8 mouse cellular contexts compared by ENCODE assay signal in the genomic region with DNA sequence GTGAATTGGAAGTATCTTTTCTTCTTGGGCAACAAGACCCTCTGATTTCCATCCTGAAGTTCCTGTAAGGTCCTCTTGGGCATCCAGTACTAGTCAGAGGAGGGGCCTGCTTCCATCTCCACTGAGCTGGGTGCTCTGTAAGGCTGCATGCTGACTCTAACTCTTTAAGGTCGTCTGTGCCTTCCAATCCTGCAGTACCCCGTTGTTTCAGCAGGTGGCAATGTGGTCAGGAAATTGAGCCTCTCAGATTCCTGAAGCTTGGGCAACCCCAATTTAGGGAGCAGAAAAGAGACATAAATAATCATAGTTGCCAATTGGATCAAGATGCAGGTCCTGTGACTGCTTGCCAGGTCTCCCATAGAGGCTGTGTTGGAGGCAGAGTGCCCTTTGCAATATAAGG. TPM values are rescaled to one million over a fixed set of nuclear protein-coding genes. Genes with fewer than 3 reads are reported as not detected.
A peak's percentile ranks its signal among the peaks of the same experiment; 100 is the strongest.
DNase-seq lines count a peak whose midpoint lies in the region; ATAC-seq and TF ChIP-seq lines count a peak whose summit lies in the region.

No protein-coding gene starts in this region.

- H3K4me1 ChIP-seq in kidney, embryonic 14.5 days (ENCODE audit: control insufficient read depth, insufficient read depth, low read length), result no peaks in the 10 kb centered on the region
- peaks cover 2% of the 10 kb centered on the region; the same call in 1 of the 2 replicates for H3K4me1 ChIP-seq in liver, adult 2 months (ENCODE audit: control insufficient read depth, insufficient read depth, low read length)
- H3K4me1 ChIP-seq in neural tube, embryonic 12.5 days, result no peaks in the 10 kb centered on the region

- TF ChIP-seq POLR2A in liver, adult 2 months (IDR thresholded peaks at IDR 0.05; ENCODE audit: extremely low read depth, insufficient read depth, low read length), result no peak

- H3K79me2 ChIP-seq in liver, adult 2 months (ENCODE audit: control insufficient read depth, insufficient read depth, low read length), result no peaks in the 10 kb centered on the region

- H3K4me2 ChIP-seq in kidney, embryonic 14.5 days (replicated peaks; ENCODE audit: low read depth, low read length), result no peak overlapping the region
- H3K4me2 ChIP-seq in neural tube, embryonic 12.5 days (replicated peaks), result no peak overlapping the region

- peak; percentile 65; the same call in 1 of the 2 replicates for ATAC-seq in kidney, embryonic 14.5 days (ENCODE audit: low FRiP score, low TSS enrichment)
- ATAC-seq in neural tube, embryonic 12.5 days (ENCODE audit: low FRiP score, low read depth), result peak; percentile 55; the same call in 1 of the 2 replicates

- WGBS in kidney, embryonic 14.5 days, result 3% methylated on average over 2 of the region's 2 CpGs
- WGBS in liver, adult 2 months, result 0% methylated on average over 2 of the region's 2 CpGs
- 3% methylated on average over 2 of the region's 2 CpGs for WGBS in neural tube, embryonic 12.5 days

- no peak overlapping the region for H3K4me3 ChIP-seq in kidney, embryonic 14.5 days (ENCODE audit: low read length)
- H3K4me3 ChIP-seq in liver, adult 2 months (ENCODE audit: insufficient read depth, low read depth, low read length), result no peak overlapping the region
- H3K4me3 ChIP-seq in neural tube, embryonic 12.5 days, result no peak overlapping the region

- no peak overlapping the region for H3K9ac ChIP-seq in kidney, embryonic 14.5 days (ENCODE audit: low read depth, low read length)
- no peak overlapping the region for H3K9ac ChIP-seq in liver, adult 2 months (ENCODE audit: low read depth, low read length)
- no peak overlapping the region for H3K9ac ChIP-seq in neural tube, embryonic 12.5 days

- H3K27ac ChIP-seq in kidney, embryonic 14.5 days (ENCODE audit: low read depth, low read length), result no peak overlapping the region
- no peak overlapping the region for H3K27ac ChIP-seq in liver, adult 2 months (replicated peaks; ENCODE audit: insufficient read depth, low read depth, low read length)
- H3K27ac ChIP-seq in neural tube, embryonic 12.5 days, result no peak overlapping the region

- H3K27me3 ChIP-seq in kidney, embryonic 14.5 days (ENCODE audit: control insufficient read depth, insufficient read depth, low read length), result no peaks in the 10 kb centered on the region; the same call in 1 of the 2 replicates
- no peaks in the 10 kb centered on the region for H3K27me3 ChIP-seq in liver, adult 2 months (ENCODE audit: control insufficient read depth, insufficient read depth, low read length)
- peaks cover 3% of the 10 kb centered on the region; the same call in 1 of the 2 replicates for H3K27me3 ChIP-seq in neural tube, embryonic 12.5 days (replicated peaks)

- no peaks in the 10 kb centered on the region for H3K9me3 ChIP-seq in kidney, embryonic 14.5 days (ENCODE audit: control insufficient read depth, low read length)
- H3K9me3 ChIP-seq in neural tube, embryonic 12.5 days, result no peaks in the 10 kb centered on the region

- DNase-seq in urinary bladder, postnatal 25 days (ENCODE audit: low spot score), result peak; percentile 59
- no peak for DNase-seq in urinary bladder, postnatal 10 days (ENCODE audit: low spot score)
- DNase-seq in cerebellum, adult 9-11 months, result peak; percentile 22
- peak; percentile 76 to 77 for DNase-seq in frontal cortex, postnatal 25 days (ENCODE audit: low spot score in 2 of 2)
- DNase-seq in liver, adult 2 months (ENCODE audit: extremely low read depth, low read depth, low spot score), result peak; percentile 57
- DNase-seq in thymus, postnatal 0 days (ENCODE audit: low spot score), result peak; percentile 60

- peak; percentile 74 for TF ChIP-seq CTCF in liver, adult 2 months (IDR thresholded peaks at IDR 0.05; ENCODE audit: low read depth, low read length)

- H3K36me3 ChIP-seq in kidney, embryonic 14.5 days (ENCODE audit: control insufficient read depth, insufficient read depth, low read length), result no peaks in the 10 kb centered on the region
- no peaks in the 10 kb centered on the region for H3K36me3 ChIP-seq in liver, adult 2 months (ENCODE audit: control insufficient read depth, insufficient read depth, low read length)
- H3K36me3 ChIP-seq in neural tube, embryonic 12.5 days, result no peaks in the 10 kb centered on the region

RNA-seq across cellular contexts. Expression of a gene that starts 31.5 kb away (rescaled TPM):
- 35.7 and 69.9 TPM in 2 replicates for polyA plus RNA-seq in kidney, embryonic 14.5 days (2014; fragmentation: Nextera tagmentation; extraction: Ambion mirVana)
- total RNA-seq in liver, adult 2 months (2014; rRNA removed), result 0.65 and 1.3 TPM in 2 replicates
- 0.10 and 0.18 TPM in 2 replicates for polyA plus RNA-seq in liver, adult 2 months (2012; rRNA removed)
- polyA plus RNA-seq in neural tube, embryonic 12.5 days (2016; fragmentation: Nextera tagmentation; extraction: Ambion mirVana), result 9.3 and 12.9 TPM in 2 replicates
- 39.4 and 43.3 TPM in 2 replicates for polyA plus RNA-seq in thymus, postnatal 0 days (2015; fragmentation: Nextera tagmentation; extraction: Ambion mirVana)
